Mouse (Mus musculus) frontal cortex, postnatal 36 days (tissue): ENCODE results near the gene Dtx3l.
"Not testable (repeated sequence)": the region's sequence is repeated elsewhere in the genome, so short reads cannot be mapped to it uniquely, and the experiment has no call there.

Experiments
- DNase-seq, 2 experiments: peaks; one replicate each; pipeline ENCODE4 v3.0.0; 2022; ENCODE audit warnings: low spot score in 2 of 2

Gene Dtx3l

GRCm38 (mm10) chr16:35938211-35939151 lies at the start of gene Dtx3l, which contains the start of gene Parp9:
Gene Dtx3l, minus strand, starts transcription at chr16:35939151.
Gene Parp9, plus strand, starts transcription at chr16:35938470.
- DNase-seq: peak; percentile 42 to 52

- DNase-seq: no peak
Measured at GRCm38 (mm10) chr16:35987930-35988329, 49.0 kb upstream of the Dtx3l start.

- DNase-seq: no peak
Measured at GRCm38 (mm10) chr16:35984471-35984870, 45.5 kb upstream of the Dtx3l start.

DNA sequence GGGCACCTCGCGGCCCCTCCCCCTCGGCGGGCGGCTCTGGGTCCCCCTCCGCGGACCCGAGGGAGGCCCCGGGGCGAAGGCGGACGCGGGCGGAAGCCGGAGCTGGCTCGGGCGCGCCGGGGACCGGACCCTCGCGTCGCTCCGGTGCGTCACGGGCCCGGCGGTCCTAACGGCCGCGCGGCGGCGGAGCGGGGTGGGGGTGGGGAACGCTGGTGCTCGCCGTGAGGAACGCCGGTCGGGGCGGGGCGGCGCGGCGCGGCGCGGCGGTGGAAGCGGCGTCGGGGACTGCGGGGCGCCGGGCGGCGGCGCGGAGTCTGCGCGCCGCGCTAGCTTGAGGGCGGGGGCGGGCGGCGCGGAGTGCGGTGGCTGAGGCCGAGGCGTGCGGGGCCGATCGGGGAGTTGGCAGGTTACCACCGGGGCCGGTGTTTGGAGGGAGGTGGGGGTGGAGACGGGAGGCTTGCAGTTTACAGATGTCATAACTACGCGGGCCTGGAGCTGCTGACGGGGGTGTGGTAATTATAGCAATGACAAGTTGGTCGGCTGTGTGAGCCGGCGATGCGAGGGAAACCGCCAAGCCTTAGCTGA lies 44.7 kb upstream of the Dtx3l start:
- peak; percentile 73 to 75 for DNase-seq

GRCm38 (mm10) chr16:35982902-35983516 lies 44.1 kb upstream of the Dtx3l start:
- peak; percentile 92 to 93 for DNase-seq

- no peak for DNase-seq
Measured at GRCm38 (mm10) chr16:35982506-35982901, 43.6 kb upstream of the Dtx3l start.

GRCm38 (mm10) chr16:35981363-35981821 lies 42.4 kb upstream of the Dtx3l start:
- peak; percentile 100 for DNase-seq

- not testable (repeated sequence) for DNase-seq
Measured at GRCm38 (mm10) chr16:35978450-35978849, 39.5 kb upstream of the Dtx3l start, which contains the start of gene Kpna1. Gene Kpna1, plus strand, starts transcription at chr16:35978750.

GRCm38 (mm10) chr16:35974021-35974420 lies 35.1 kb upstream of the Dtx3l start:
- no peak for DNase-seq

DNA sequence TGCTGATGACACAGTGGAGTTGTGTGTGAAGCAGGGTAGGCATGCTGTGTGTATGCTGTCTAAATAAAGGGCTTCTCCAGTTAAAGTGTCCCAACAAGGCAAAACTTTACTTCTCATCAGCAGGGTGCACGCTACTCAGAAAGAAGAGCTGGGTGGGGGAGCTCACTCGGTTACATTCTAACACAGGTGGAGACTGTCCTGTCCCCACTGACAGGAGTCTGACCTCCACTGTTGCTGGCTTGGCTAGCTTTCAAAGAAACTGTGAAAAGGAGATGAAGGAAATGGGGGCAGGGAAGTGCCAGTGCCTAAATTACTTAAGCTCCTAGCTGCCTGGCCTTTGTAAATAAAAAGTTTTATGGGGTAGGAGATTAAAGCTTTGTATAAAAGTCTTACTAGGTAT lies 29.2 kb upstream of the Dtx3l start:
- DNase-seq: no peak

- no peak for DNase-seq
Measured at GRCm38 (mm10) chr16:35967319-35967718, 28.4 kb upstream of the Dtx3l start.

GRCm38 (mm10) chr16:35966411-35967115 lies 27.6 kb upstream of the Dtx3l start:
- DNase-seq: no peak

- DNase-seq: not testable (repeated sequence)
Measured at GRCm38 (mm10) chr16:35965991-35966390, 27.0 kb upstream of the Dtx3l start.

- DNase-seq: no peak
Measured at GRCm38 (mm10) chr16:35952628-35953130, 13.7 kb upstream of the Dtx3l start.

DNA sequence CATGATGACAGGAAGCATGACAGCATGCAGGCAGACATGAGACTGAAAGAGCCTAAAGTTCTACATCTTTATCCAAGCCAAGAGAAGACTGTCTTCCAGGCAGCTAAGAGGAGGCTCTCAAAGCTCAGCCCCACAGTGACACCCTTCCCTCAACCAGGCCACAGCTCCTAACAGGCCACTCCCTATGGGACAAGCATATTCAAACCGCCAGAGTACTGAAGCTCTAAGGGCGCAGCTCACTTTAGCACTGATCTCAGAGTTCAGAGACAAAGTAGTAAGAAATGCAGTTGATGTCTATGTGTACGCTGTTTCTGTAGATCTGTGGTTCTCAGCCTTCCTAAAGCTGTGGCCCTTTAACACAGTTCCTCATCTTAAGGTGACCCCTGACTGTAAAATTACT lies 12.3 kb upstream of the Dtx3l start:
- no peak for DNase-seq

DNA sequence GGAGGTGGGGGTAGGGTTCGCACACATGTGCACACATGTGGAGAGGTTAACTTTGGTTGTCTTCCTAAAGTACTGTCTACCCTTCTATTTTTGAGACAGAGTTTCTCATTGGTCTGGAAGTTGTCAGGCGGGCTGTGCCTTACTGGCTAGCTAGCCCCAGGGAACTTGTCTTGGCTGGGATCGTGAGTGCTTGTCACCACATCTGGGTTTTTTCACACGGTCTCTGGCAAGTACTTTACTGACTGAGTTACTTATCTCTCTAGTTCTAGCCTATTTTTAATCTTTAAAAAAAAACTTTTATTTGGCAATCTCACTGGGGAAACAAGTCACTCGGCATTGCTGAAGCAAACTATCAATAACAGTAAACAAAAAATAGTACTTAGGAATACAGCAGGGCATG lies 10.3 kb upstream of the Dtx3l start:
- no peak for DNase-seq

- no peak for DNase-seq
Measured at GRCm38 (mm10) chr16:35941382-35941781, 2.4 kb upstream of the Dtx3l start.

- DNase-seq: peak; percentile 63 to 70
Measured at GRCm38 (mm10) chr16:35939690-35940089, 739 bp upstream of the Dtx3l start.

DNA sequence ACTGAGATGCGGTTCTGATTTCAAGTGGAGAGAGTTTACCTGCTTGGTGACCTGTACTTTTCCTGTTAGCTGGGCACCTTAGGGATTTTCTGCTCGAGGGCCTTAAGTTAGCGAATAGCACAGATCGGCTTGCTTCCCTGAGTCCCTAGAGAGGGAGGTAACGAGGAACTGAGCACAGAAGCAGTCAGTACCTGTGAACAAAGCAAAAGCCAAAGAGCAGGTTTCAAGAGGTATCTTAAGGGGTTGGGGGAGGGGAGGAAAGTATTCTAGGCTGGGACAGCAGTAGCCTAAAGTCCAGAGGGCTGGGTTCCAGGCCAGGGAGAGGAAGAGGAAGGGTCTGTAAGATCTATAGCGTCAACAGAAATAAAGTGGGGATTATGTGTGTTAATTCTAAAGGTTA lies 310 bp upstream of the Dtx3l start:
- no peak for DNase-seq

DNA sequence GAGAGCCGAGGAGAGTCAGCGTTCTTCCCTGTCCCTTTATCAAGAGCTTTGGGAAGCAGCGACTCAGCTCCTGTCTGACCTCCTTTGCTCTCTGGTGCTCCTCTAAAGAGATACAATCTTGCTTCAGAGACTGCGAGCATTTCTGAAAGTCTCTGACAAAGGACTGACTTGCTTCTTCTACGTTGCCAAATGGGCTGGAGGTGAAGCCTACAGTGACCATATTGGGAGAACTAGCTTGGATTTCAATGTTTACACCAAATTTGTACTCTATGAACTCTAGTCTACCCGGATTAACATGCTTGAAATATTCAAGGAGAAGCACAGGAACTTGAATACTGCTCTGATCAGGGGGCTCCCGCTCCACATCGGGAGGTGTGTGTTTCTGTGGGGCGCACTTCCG lies 5.8 kb downstream of the Dtx3l start:
- no peak for DNase-seq
